Mouse (Mus musculus) Patski (cell line): ENCODE data around the gene Nsd2. TPM values are rescaled to one million over a fixed set of nuclear protein-coding genes. Genes with fewer than 3 reads are reported as not detected.
A peak's percentile ranks its signal among the peaks of the same experiment; 100 is the strongest.

Experiments
- ATAC-seq: fragments of 100-300 bp; one replicate; pipeline ENCODE4 v1.8.0; 2021
- CTCF ChIA-PET: fragments of 350-600 bp; sonication (Branson Sonifier 250); formaldehyde crosslinking; loops from one replicate; lab custom pipeline; 2022; ENCODE audit warnings: inconsistent platforms; lab: Charles Lee
- POLR2A ChIA-PET: fragments of 350-600 bp; sonication (Branson Sonifier 250); formaldehyde crosslinking; loops from one replicate; lab custom pipeline; 2022; ENCODE audit warnings: antibody characterized with exemption, inconsistent platforms; lab: Charles Lee
- DNase-seq: peaks from one replicate; pipeline ENCODE4 v3.0.0-alpha.2; 2011; ENCODE audit warnings: low read depth, low spot score
- H3K27me3 ChIP-seq: fragments of 371-371 bp; one replicate; pipeline ENCODE4 v1.5.1; 2021
- CTCF ChIP-seq: fragments of 100-300 bp; IDR thresholded peaks from one replicate; pipeline ENCODE4 v1.5.1; 2021
- in situ Hi-C: fragments of 300-500 bp; cut with MboI; formaldehyde crosslinking; loops from 3 replicates; pipeline ENCODE4 v1.11.1; 2018; ENCODE audit warnings: low pct_unique_long_range_greater_than_20kb, mixed read lengths
- polyA plus RNA-seq: library from polyadenylated mRNA; unstranded; gene quantifications from one replicate; pipeline ENCODE4 v1.2.3, GENCODE M21; 2021

The Nsd2 gene
- 69.6 TPM for polyA plus RNA-seq

DNA sequence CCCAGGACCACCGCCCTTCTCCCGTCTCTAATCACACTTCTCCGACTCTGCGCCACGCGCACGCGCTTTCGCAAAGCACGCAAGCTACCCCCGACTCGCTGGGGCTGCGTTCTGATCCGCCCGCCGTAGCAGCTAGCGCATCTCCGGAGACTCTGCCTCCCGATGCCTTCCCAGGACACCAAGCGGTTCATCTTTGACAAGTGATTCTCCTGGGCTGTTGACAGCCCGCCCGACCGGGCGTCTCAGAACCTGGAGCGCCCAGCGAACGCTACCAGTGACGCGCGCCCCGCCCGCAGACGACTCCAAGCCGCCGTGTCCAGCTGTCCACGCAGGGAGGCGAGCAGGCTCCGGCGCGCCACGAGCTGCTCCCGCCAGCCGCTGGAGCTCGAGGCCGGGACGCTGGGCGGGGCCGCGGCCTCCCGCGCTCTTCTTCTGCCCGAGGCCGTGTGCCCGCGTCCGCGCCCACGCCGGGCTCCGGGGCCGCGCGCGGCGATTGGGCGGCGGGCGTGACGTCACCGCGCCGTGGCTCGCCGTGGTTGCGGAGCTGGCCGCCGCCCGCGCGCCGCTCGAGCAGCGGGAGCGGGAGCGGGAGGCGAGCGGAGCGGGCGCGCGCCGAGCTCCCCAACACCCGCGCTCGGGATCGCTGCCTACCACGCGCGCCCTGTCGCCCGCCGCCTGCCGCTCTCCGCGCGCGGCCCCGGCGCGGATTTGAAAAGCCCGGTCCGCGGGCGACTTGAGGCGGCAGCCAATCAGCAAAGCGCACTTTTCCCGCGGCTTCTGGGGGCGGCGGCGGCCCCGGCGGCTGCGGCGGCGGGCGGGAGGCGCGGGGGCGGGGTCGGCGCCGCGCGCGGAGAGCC is at the start of gene Nsd2:
Nsd2 (plus strand) TSS at position 850 of the 857 bp plus-strand sequence.
- ATAC-seq (peak; percentile 67), DNase-seq (no peak)
- CTCF ChIA-PET, result interaction anchor here (1.5 kb wide), 1 partner anchor 22 kb away, joined by 4 read pairs; no protein-coding TSS in a partner anchor
- TF ChIP-seq CTCF, result no peak
- POLR2A ChIA-PET, result interaction anchor here (0.5 kb wide), 2 partner anchors 17 to 461 kb away, joined by 3 to 4 read pairs; no protein-coding TSS in a partner anchor
- in situ Hi-C loops, result loop anchor here (5.0 kb wide), 1 partner anchor 38 kb away; the partner anchor contains the start of gene Letm1
- no peaks in the 10 kb centered on the region for H3K27me3 ChIP-seq

GRCm38 (mm10) chr5:33777195-33777594 is 43.3 kb upstream of the Nsd2 start:
- in situ Hi-C loops, result no loop called here
- CTCF ChIA-PET, result no interaction called here

DNA sequence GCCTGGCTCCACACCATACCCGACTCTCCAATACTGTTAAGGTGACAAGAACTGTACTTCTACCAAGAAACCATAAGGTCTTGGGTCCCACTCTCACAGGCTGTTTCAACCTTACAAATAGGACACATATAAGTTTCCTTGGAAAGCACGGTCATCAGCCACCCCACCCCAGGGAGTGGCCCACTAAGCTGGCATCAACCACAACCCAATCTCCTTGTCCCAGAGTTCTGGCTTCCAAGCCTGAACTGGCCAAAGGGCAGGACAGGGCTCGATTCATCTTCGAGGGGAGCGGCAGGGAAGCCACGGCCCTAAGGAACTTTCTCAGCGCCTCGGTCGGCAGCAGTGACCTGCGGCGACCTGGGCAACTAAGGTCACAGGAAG is 38.6 kb upstream of the Nsd2 start:
- TF ChIP-seq CTCF, result no peak
- H3K27me3 ChIP-seq, result no peaks in the 10 kb centered on the region
- DNase-seq (no peak), ATAC-seq (peak; percentile 2)
- in situ Hi-C loops, result loop anchor here (5.0 kb wide), 1 partner anchor 35 kb away; no protein-coding TSS in a partner anchor
- ChIA-PET CTCF (no interaction called here), POLR2A (interaction anchor here (1.1 kb wide), 2 partner anchors 10 to 18 kb away, joined by 3 to 5 read pairs; no protein-coding TSS in a partner anchor)

More at GRCm38 (mm10) chr5:33777195-33777594, 43.3 kb upstream of the Nsd2 start:
- POLR2A ChIA-PET, result interaction anchor here (0.6 to 1.2 kb wide), 2 partner anchors 41 to 51 kb away, joined by 3 to 4 read pairs; no protein-coding TSS in a partner anchor
- DNase-seq (no peak), ATAC-seq (no peak)
- TF ChIP-seq CTCF, result no peak
- no peaks in the 10 kb centered on the region for H3K27me3 ChIP-seq

- TF ChIP-seq CTCF, result peak; percentile 63
- ATAC-seq (peak; percentile 100), DNase-seq (peak; percentile 63)
- no peaks in the 10 kb centered on the region for H3K27me3 ChIP-seq
- CTCF ChIA-PET, result interaction anchor here (0.8 to 1.0 kb wide), 2 partner anchors 10 to 18 kb away, joined by 3 read pairs; no protein-coding TSS in a partner anchor
- POLR2A ChIA-PET, result interaction anchor here (1.0 to 1.1 kb wide), 3 partner anchors 11 to 36 kb away, joined by 3 to 5 read pairs (median 5); no protein-coding TSS in a partner anchor
- in situ Hi-C loops, result loop anchor here (5.0 kb wide), 1 partner anchor 35 kb away; no protein-coding TSS in a partner anchor
Observed at GRCm38 (mm10) chr5:33782345-33782998, 38.1 kb upstream of the Nsd2 start, which contains the start of gene Letm1. Gene Letm1 (minus strand): TSS chr5:33782817.

DNA sequence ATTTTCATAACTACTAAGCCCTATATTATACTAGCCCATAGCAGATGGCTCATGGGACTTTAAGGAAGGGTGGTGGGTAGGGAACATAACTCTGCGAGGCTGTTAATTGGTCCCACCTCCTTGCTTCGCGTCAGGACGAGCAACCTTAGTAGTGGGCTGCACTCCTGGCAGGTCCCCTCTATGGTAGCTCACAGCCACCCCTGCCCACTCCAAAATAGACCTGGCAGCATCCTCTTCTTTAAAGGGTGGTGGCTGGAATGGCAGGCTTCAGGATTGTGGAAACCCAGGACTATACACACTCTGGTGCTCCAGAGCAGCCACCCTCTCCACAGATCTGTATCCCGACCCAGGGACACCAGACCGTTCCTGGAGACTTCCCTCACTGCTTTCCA is 37.5 kb upstream of the Nsd2 start:
- ChIA-PET POLR2A (interaction anchor here (1.0 to 1.1 kb wide), 2 partner anchors 11 to 36 kb away, joined by 5 read pairs; no protein-coding TSS in a partner anchor), CTCF (interaction anchor here (0.8 to 1.0 kb wide), 2 partner anchors 11 to 18 kb away, joined by 3 read pairs; no protein-coding TSS in a partner anchor)
- ATAC-seq (peak; percentile 42), DNase-seq (no peak)
- no peaks in the 10 kb centered on the region for H3K27me3 ChIP-seq
- in situ Hi-C loops, result loop anchor here (5.0 kb wide), 1 partner anchor 34 kb away; no protein-coding TSS in a partner anchor
- no peak for TF ChIP-seq CTCF

- ChIA-PET POLR2A (no interaction called here), CTCF (interaction anchor here (1.4 to 1.7 kb wide), 2 partner anchors 17 to 20 kb away, joined by 3 to 4 read pairs; no protein-coding TSS in a partner anchor)
- DNase-seq (no peak), ATAC-seq (no peak)
- in situ Hi-C loops, result no loop called here
- no peak for TF ChIP-seq CTCF
- H3K27me3 ChIP-seq, result peaks cover 11% of the 10 kb centered on the region
Observed at GRCm38 (mm10) chr5:33791912-33792643, 28.4 kb upstream of the Nsd2 start.

DNA sequence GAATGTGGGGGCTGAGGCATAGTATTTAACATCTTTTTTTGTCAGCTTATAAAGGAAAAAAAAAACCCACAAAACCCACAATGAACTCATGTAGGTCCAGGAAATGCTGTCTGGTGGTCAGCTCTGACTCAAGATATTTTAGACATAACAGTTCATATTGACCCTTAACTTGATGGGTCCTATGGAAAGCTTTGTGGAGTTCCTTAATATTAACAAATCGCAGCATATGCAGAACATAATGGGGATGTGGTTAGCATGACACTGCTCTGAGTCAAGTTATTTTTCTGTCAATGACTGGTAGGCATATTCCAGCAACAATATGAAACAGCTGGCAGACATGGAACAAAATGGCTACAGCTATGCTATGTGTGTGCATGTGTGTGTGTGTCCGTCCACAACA is 17.2 kb upstream of the Nsd2 start:
- ChIA-PET POLR2A (no interaction called here), CTCF (no interaction called here)
- no peak for TF ChIP-seq CTCF
- peaks cover 5% of the 10 kb centered on the region for H3K27me3 ChIP-seq
- in situ Hi-C loops, result no loop called here
- DNase-seq, result no peak
- no peak for ATAC-seq

DNA sequence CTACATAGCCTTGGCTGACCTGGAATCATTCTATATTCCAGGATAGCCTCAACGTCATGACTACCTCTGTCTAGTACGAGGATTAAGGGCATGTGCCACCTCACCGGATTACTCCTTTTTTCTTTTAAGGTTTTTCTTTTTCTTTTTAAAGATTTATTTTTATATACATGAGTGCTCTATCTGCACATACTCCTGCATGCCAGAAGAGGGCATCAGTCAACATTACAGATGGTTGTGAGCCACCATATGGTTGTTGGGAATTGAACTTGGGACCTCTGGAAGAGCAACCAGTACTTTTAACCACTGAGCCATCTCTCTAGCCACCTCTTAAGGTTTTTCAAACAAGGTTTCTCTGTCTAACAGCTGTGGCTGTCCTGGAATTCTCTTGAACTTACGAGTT is 9.0 kb upstream of the Nsd2 start:
- DNase-seq, result no peak
- ChIA-PET POLR2A (no interaction called here), CTCF (interaction anchor here (1.0 to 1.4 kb wide), 2 partner anchors 11 to 16 kb away, joined by 3 read pairs; no protein-coding TSS in a partner anchor)
- no peak for ATAC-seq
- no peaks in the 10 kb centered on the region for H3K27me3 ChIP-seq
- TF ChIP-seq CTCF, result no peak
- in situ Hi-C loops, result no loop called here

DNA sequence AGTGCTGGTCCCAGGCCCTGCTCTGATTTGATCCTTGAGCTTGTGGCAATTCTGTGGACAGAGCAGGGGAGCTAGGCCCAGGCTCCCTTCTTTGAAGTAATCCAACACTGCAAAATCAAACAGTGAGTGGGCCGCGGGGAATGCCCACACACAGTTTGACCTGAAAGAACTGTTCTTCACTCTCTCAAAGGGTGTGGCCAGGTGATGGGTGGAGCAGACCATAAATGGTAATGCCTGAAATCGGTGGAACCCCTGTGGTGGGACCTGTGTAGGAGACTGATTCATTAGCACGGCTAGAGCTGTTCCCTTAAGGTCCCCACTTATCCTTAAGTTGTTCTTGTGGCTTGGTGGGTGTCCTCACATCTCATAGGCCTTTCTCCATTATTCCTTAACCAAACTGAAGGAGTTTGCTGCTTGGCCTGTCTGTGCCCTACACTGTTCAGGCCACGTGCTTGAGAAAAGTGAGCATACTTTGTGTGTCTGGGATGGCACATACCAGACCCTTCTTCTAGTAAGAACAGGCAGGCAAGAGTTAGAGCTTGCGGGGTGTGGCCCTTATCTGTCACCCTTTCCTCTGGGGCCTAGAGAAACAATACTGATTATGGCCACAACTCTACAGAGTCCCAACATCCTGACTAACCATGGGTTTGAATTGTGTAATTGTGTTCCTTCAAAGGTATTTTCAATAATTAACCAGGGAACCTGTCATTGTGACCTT is 4.4 kb upstream of the Nsd2 start:
- DNase-seq (no peak), ATAC-seq (no peak)
- in situ Hi-C loops, result loop anchor here (5.0 kb wide), 1 partner anchor 34 kb away; the partner anchor contains the start of gene Letm1
- ChIA-PET POLR2A (no interaction called here), CTCF (interaction anchor here (1.0 kb wide), 1 partner anchor 47 kb away, joined by 3 read pairs; no protein-coding TSS in a partner anchor)
- TF ChIP-seq CTCF, result no peak
- H3K27me3 ChIP-seq, result no peaks in the 10 kb centered on the region
